Mouse (Mus musculus) gastrocnemius, postnatal 14 days (tissue): ENCODE measurements around the gene Vldlr. TPM values are rescaled to one million over a fixed set of nuclear protein-coding genes. Genes with fewer than 3 reads are reported as not detected.

Experiments
- DNase-seq: peaks from one replicate; pipeline ENCODE4 v3.0.0; 2021; ENCODE audit warnings: mixed read lengths
- intact Hi-C: fragments of 180-260 bp; cut with DNase I; formaldehyde crosslinking; loops from one replicate; pipeline ENCODE4 v1.15.1; 2025; ENCODE audit warnings: low total_unique reads
- long read RNA-seq, 2 experiments: library from polyadenylated mRNA; stranded (forward); transcript quantifications; one replicate each; pipeline ENCODE4 v2.0.0; 2021
- total RNA-seq, 2 experiments: library from RNA; stranded (reverse); gene quantifications; 2 replicates each; pipeline ENCODE4 v1.2.3; 2021

Gene Vldlr
- total RNA-seq: 10 to 100 TPM; 42.4 to 53.8 TPM
- long read RNA-seq, experiment 1, full-length matches to known transcripts: 7 of 24 reads
- long read RNA-seq, experiment 1, partial matches to known transcripts: 12 of 24 reads
- long read RNA-seq, experiment 1, other reads (novel, unspliced or antisense): 5 of 24 reads
- long read RNA-seq, experiment 2, full-length matches to known transcripts: 14 of 29 reads
- long read RNA-seq, experiment 2, partial matches to known transcripts: 2 of 29 reads
- long read RNA-seq, experiment 2, other reads (novel, unspliced or antisense): 13 of 29 reads

GRCm38 (mm10) chr19:27216318-27216717, at the start of gene Vldlr:
Gene Vldlr (plus strand): TSS chr19:27216484.
- intact Hi-C loops: loop anchor here (10.0 kb wide), 1 partner anchor 178 kb away; no protein-coding TSS in a partner anchor
- no peak for DNase-seq

- intact Hi-C loops: no loop called here
- no peak for DNase-seq
These were observed 48.5 kb upstream of the Vldlr start for GRCm38 (mm10) chr19:27167601-27168319.

- peak; percentile 45 for DNase-seq
- intact Hi-C loops: no loop called here
These were observed 42.4 kb upstream of the Vldlr start for GRCm38 (mm10) chr19:27173836-27174235.

- intact Hi-C loops: no loop called here
- DNase-seq: peak; percentile 17
These were observed 40.7 kb upstream of the Vldlr start for GRCm38 (mm10) chr19:27175617-27176016.

- intact Hi-C loops: no loop called here
- no peak for DNase-seq
These were observed 39.7 kb upstream of the Vldlr start for GRCm38 (mm10) chr19:27176558-27176957.

GRCm38 (mm10) chr19:27178195-27178807, 38.0 kb upstream of the Vldlr start:
- DNase-seq: no peak
- intact Hi-C loops: no loop called here

- intact Hi-C loops: no loop called here
- no peak for DNase-seq
These were observed 35.7 kb upstream of the Vldlr start for GRCm38 (mm10) chr19:27180351-27181122.

GRCm38 (mm10) chr19:27183511-27183910, 32.8 kb upstream of the Vldlr start:
- intact Hi-C loops: no loop called here
- DNase-seq: no peak

- intact Hi-C loops: no loop called here
- DNase-seq: no peak
These were observed 12.5 kb upstream of the Vldlr start for GRCm38 (mm10) chr19:27203711-27204238.

GRCm38 (mm10) chr19:27210991-27211390, 5.3 kb upstream of the Vldlr start:
- intact Hi-C loops: loop anchor here (10.0 kb wide), 1 partner anchor 184 kb away; no protein-coding TSS in a partner anchor
- no peak for DNase-seq

GRCm38 (mm10) chr19:27215596-27215995, 688 bp upstream of the Vldlr start:
- no peak for DNase-seq
- intact Hi-C loops: loop anchor here (10.0 kb wide), 1 partner anchor 179 kb away; no protein-coding TSS in a partner anchor

- DNase-seq: peak; percentile 72
These were observed 601 bp downstream of the Vldlr start for GRCm38 (mm10) chr19:27216767-27217403.

GRCm38 (mm10) chr19:27217404-27217940, 1.2 kb downstream of the Vldlr start:
- intact Hi-C loops: loop anchor here (10.0 kb wide), 1 partner anchor 177 kb away; no protein-coding TSS in a partner anchor
- peak; percentile 57 for DNase-seq

More at GRCm38 (mm10) chr19:27216767-27217403, 601 bp downstream of the Vldlr start:
- intact Hi-C loops: loop anchor here (10.0 kb wide), 1 partner anchor 178 kb away; no protein-coding TSS in a partner anchor

- intact Hi-C loops: loop anchor here (10.0 kb wide), 1 partner anchor 177 kb away; no protein-coding TSS in a partner anchor
- peak; percentile 37 for DNase-seq
These were observed 1.7 kb downstream of the Vldlr start for GRCm38 (mm10) chr19:27217941-27218411.

- intact Hi-C loops: loop anchor here (10.0 kb wide), 1 partner anchor 176 kb away; no protein-coding TSS in a partner anchor
- DNase-seq: peak; percentile 67
These were observed 2.4 kb downstream of the Vldlr start for GRCm38 (mm10) chr19:27218561-27219262.

GRCm38 (mm10) chr19:27219586-27219985, 3.3 kb downstream of the Vldlr start:
- intact Hi-C loops: loop anchor here (10.0 kb wide), 1 partner anchor 175 kb away; no protein-coding TSS in a partner anchor
- DNase-seq: no peak

GRCm38 (mm10) chr19:27223046-27223445, 6.8 kb downstream of the Vldlr start:
- intact Hi-C loops: no loop called here

More at GRCm38 (mm10) chr19:27223046-27223445, 6.8 kb downstream of the Vldlr start:
- DNase-seq: peak; percentile 13
